Mouse (Mus musculus) lung, postnatal 0 days (tissue): Measurements from ENCODE around the gene Vwa2.
A peak's percentile ranks its signal among the peaks of the same experiment; 100 is the strongest.

Experiments
- CTCF ChIP-seq: IDR thresholded peaks from 2 replicates; pipeline ENCODE4 v1.5.1; 2016; ENCODE audit warnings: antibody characterized with exemption, mild to moderate bottlenecking
- EP300 ChIP-seq: IDR thresholded peaks from 2 replicates; pipeline ENCODE4 v1.6.1; 2016; ENCODE audit warnings: antibody characterized with exemption, mild to moderate bottlenecking, control low read depth

DNA sequence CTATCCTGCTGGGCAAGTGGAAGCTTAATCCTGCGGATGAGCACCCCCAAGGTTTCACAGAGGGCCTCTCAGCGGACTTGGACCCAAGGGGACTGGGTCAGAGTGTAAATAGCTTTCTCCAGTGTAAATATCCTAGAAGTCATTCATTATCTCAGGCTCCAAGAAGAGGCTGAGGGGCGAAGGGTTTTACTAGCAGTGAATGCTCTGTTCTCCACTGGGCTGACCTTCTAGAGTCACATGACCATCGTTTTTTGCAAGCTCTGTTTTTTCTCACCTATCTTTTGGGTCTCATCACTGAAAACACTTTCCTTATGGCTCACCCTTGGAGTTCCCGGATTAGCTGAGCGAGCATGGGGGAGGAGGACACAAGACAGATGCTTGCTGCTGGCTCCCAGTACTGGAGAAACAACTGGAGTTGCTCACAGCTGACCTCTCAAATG lies 84.6 kb downstream of the Vwa2 start:
- TF ChIP-seq CTCF, result no peak
- TF ChIP-seq EP300, result 0 out of 2 replicates have a peak, but pooled peaks have one; percentile 26
